Mouse (Mus musculus) heart, adult 11 months (tissue): ENCODE measurements around the gene Gjd3.

Experiments
- DNase-seq: peaks from one replicate; pipeline ENCODE4 v3.0.0; 2022

The Gjd3 gene

GRCm38 (mm10) chr11:98943741-98944461 is 38.9 kb downstream of the Gjd3 start:
- DNase-seq, result peak; percentile 94

- peak; percentile 99 for DNase-seq
Observed at GRCm38 (mm10) chr11:98942923-98943641, 39.7 kb downstream of the Gjd3 start.

GRCm38 (mm10) chr11:98942555-98942922 is 40.3 kb downstream of the Gjd3 start:
- DNase-seq, result no peak

- peak; percentile 99 for DNase-seq
Observed at GRCm38 (mm10) chr11:98941826-98942550, 40.8 kb downstream of the Gjd3 start.

- peak; percentile 97 for DNase-seq
Observed at GRCm38 (mm10) chr11:98941341-98941825, 41.4 kb downstream of the Gjd3 start.

DNA sequence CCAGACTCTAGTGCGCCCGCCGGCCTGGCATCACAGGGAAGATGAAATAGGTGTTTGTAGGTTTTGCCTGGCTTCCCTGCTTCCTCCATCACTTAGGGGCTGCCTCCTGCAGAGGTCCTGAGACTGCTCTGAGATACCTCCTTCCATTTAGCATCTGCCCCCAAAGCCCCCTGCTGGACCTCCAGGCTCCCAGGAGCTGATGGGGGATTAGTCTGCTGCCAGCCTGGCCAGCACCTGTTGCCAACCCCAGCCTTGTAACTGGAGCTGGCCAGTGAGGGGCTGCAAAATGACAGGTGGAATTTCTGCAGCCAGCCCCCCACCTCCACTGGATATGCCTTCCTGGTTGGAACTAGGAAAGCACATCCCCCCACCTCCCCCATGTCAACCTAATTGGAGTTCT is 42.0 kb downstream of the Gjd3 start:
- peak; percentile 94 for DNase-seq

DNA sequence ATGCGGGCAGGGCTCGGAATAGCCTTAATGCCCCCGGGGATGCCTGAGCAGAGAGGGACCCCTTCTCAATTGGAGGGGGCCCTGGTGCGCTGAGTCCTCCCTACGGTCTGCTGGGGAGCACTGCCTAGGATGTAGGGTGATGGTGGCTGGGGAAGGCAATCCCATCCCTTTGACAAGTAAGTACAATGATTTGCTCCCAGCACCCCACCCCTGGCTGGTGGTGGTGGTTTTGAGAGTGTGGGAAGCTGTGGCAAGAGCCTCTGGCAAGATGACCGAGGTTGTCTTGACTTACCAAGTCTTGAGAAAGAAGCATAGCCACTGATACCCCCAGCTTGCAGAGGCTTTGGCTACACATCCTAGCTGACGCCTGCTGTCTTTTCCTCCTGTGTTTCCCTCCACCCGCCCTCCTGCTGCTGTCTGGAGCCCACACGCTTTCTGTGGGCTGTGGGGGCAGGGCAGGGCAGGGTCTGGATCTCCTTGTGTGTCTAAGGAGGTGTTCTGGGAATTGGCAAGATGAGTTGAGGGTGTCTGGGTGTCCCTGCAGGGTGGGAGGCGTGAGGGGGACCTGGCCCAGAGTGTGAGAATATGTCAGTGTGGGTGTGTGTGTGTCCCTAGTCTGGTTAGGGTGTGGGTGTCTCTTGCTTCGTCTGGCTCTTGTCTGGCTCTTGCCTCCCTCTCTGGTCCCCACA is 42.7 kb downstream of the Gjd3 start:
- DNase-seq, result peak; percentile 95

DNA sequence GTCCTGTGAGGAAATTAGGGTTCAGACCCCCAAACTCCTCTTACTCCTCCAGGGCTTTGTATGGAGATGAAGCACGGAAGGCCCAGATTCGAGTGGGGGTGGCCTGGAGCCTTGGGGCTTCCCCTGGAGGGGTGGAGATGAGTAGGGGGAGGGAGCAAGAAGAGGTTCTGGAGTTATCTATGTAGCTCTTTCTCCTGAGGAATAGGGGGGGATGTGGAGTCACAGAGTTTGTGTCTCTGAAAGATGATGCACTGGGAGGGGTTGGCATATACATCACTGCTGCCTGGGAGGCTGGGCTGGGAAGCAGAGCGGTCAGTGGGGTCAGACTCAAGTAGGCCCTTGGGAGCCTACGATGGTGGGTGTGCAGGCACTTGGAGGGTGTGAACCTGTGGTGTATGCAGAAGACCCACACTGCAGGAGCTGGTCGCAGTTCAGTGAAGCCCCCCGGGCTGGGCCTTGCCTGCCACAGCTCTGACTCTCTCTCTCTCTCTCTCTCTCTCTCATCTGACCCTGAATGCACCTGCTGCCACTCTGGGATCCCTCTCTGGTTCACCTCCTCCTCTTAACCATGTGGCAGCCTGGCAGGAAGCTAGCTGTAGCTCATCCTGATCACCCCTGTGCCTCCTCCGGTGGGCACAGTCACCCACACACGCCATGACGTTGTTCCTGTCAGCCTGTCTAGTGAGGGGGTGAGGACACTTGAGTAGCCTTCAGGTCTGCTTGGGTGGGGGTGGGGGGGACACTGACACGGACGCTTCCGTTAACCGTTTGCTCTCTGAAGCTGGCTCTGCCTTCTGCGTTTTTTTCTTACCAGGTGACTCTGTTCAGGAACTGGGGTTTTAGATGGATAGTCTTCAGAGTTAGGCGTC is 43.5 kb downstream of the Gjd3 start:
- peak; percentile 95 for DNase-seq

DNA sequence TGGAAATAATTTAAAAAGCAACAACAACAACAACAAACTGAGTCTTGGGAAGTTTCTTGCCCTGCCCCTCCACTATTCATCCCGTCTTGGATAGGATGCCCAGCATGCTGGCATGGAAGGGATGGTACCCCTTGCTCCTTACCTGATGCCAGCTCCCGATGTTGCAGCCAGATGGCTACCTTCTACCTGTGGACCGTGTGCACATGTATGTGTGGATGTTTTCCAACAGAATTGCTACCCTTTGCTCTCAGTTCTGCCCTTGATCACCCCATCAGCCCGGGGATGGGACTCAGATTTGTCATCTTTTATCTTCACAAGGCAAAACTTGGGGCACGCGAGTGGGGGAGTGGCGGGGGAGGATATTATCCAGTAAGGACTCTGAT is 44.1 kb downstream of the Gjd3 start:
- peak; percentile 95 for DNase-seq

DNA sequence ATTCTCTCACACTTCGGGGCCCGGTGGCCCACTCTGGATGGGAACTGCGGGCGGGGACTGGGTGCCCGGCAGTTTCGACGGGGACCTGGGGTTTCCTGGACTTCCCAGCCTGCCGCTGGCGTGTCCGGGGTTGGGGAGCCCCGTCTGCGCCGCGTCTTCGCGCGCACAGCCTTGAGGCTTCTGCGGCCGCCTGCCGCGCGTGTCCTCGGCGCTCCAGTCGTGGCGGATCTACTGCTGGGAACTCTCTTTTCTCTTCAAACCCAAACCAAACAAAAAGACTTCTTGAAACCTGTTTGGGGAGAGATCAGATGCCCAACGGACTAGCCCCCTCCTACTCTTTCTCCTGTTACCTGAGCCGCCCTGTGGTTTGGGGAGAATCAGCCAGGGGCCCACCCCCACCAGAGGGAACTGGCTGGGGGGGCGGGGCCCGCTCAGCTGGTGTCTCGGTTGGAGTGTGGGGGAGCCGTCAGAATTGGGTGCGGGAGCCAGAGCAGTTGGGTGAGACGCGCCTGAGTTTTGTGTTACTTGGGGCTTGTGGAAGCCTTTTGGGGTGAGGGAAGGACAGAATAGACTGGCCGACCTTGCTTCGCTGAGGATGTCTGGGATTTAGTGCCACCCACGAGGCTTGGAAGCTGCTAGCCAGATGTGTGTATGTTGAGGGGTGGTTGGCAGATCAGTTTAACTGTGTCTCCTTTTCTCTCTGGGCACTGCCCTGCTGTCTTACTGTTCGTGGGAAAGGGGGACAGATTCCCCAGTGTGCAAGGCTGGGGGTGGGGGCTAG is 44.7 kb downstream of the Gjd3 start:
- peak; percentile 98 for DNase-seq

DNA sequence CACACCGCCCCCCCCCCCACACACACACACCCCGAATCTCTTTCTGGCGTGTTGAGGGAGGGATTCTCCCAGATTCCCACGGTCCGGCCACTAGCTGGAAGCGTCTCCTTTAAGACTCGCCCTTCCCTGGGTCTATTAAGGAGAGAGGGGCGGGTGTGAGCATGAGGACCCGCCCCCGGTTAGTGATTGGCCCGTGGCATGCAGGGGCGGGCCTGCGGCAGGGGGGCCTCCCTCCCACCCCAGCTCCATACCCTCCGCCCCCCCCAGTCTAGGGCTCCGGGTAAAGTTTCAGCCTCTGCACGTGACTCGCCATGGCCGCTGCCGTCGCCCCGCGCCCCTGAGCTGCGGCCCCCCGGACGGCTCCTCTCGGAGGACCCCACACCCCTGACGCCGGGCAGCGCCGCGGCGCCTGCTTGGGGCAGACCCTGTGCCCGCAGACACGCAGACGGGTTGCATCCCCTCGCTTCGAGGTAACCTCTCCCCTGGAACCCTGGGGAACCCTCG is 45.4 kb downstream of the Gjd3 start:
- DNase-seq, result peak; percentile 100

- DNase-seq, result peak; percentile 97
Observed at GRCm38 (mm10) chr11:98936606-98937409, 46.0 kb downstream of the Gjd3 start.

GRCm38 (mm10) chr11:98936170-98936569 is 46.6 kb downstream of the Gjd3 start:
- peak; percentile 99 for DNase-seq

DNA sequence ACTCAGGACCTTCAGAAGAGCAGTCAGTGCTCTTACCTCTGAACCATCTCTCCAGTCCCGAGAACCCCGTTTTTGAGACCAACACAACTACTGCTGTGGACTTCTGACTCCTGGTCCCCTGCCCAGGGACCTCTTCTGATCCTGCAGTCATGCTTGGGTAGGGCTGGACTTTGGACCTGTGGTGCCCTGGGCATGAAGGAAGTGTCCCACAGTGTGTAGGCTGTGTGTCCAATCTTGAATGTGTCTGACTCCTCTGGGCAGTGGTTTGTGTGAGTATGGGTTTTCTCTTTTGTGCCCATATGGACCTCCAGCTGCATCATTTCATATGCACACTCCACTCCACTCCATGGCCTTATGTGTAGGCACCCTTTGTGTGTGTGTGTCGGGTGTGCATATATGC is 47.7 kb downstream of the Gjd3 start:
- peak; percentile 92 for DNase-seq

DNA sequence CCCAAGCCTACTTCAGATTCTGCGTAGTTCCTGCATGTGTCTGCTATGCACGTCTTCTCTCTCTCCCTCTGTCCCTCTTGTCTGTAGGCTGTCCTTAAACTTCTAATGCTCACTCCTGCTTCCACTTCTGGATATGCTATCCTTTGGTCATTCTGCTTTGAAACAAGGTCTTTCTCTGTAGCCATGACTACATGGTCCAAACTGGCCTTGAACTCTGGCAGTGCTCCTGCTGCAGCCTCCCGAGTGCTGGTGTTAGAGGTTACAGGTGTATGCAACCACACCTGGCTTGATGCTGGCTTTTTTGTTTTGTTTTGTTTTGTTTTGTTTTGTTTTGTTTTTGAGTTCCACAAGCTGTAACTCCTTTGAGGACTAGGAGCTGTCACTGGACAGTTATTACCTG is 48.4 kb downstream of the Gjd3 start:
- no peak for DNase-seq

DNA sequence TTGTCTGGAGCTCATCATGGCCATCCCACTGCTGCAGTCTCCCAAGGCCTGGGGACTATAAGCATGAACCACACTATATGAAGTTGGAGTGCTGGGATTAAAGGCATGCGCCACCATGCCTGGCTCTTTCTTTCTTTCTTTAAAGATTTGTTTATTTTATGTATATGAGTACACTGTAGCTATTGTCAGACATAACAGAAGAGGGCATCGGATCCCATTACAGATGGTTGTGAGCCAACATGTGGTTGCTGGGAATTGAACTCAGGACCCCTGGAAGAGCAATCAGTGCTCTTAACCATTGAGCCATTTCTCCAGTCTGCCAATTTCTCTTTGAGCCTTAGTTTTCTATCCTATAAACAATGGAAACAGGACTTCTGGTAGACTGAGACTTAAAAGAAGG is 49.0 kb downstream of the Gjd3 start:
- DNase-seq, result peak; percentile 81

GRCm38 (mm10) chr11:98933151-98933550 is 49.7 kb downstream of the Gjd3 start:
- peak; percentile 97 for DNase-seq

DNA sequence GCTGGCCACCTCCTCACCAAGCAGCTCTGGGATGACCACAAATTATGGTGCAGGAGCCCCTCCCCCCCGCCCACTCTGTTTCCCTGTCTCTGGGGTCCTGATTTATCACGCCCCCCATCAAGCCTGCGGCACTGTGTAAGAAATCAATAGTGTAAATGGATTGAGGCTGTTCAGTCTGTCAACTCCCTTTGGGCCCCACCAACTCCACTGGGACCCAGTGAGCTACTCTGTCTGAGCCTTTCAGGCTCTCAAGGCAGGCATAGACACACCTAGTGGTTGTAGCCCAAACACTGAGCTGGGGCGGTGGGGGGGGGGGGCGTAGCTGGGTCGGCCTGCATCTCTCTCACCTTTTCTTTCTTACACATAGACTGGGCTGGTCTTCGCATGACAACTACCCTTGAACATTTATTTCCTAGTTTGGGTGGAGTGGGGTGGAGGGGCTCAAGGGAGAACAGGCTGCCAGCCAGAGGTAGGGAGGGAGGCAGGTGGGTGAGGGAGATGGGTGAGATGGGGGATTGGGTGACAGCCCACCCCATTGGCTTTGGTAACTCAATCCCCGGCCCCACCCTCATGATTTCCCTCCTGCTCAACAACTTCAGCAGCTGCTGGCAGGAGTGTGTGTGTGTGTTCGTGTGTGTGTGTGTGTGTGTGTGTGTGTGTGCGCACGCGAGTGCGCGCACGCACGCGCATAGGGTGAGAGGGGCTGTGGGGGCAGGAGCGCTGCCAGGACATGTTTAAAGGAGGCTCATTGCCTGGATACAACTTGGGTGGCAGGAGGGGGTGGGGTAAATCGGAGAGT is 50.3 kb downstream of the Gjd3 start:
- DNase-seq, result peak; percentile 95
